Mouse (Mus musculus) hindbrain, postnatal 0 days (tissue): Measurements from ENCODE around the gene Prkch. TPM values are rescaled to one million over a fixed set of nuclear protein-coding genes. Genes with fewer than 3 reads are reported as not detected.

Experiments used
- ATAC-seq: fragments of 200-750 bp; cut with Nextera tagmentation; 2 replicates; pipeline ENCODE4 v1.8.0; 2017; ENCODE audit warnings: mild to moderate bottlenecking, moderate TSS enrichment, moderate library complexity
- DNase-seq: peaks from one replicate; pipeline ENCODE4 v3.0.0-alpha.2; 2015; ENCODE audit warnings: low spot score
- H3K27ac ChIP-seq: fragments of 300-500 bp; sonication (generic); 2 replicates; pipeline ENCODE4 v1.5.1; 2014; ENCODE audit warnings: mild to moderate bottlenecking
- H3K27me3 ChIP-seq: fragments of 300-500 bp; sonication (generic); 2 replicates; pipeline ENCODE4 v1.6.1; 2014; ENCODE audit warnings: low read length, mixed read lengths; ENCODE audit not compliant: insufficient read depth
- H3K36me3 ChIP-seq: fragments of 300-500 bp; sonication (generic); 2 replicates; pipeline ENCODE4 v1.6.1; 2014; ENCODE audit warnings: low read length, mixed read lengths; ENCODE audit not compliant: insufficient read depth
- H3K4me1 ChIP-seq: fragments of 300-500 bp; sonication (generic); 2 replicates; pipeline ENCODE4 v1.6.1; 2014; ENCODE audit warnings: antibody characterized with exemption, low read length, mixed read lengths; ENCODE audit not compliant: insufficient read depth
- H3K4me2 ChIP-seq: fragments of 300-500 bp; sonication (generic); 2 replicates; pipeline ENCODE4 v1.6.1; 2014; ENCODE audit warnings: low read depth, mild to moderate bottlenecking, low read length, moderate library complexity, mixed read lengths
- H3K4me3 ChIP-seq: fragments of 300-500 bp; sonication (generic); 2 replicates; pipeline ENCODE4 v1.5.1; 2014; ENCODE audit warnings: low read length
- H3K9ac ChIP-seq: fragments of 300-500 bp; sonication (generic); replicated peaks from 2 replicates; pipeline ENCODE4 v1.6.1; 2014; ENCODE audit warnings: mild to moderate bottlenecking, low read length, moderate library complexity, mixed read lengths
- H3K9me3 ChIP-seq: fragments of 300-500 bp; sonication (generic); 2 replicates; pipeline ENCODE4 v1.6.1; 2016; ENCODE audit warnings: low read length, mixed read lengths
- CTCF ChIP-seq: IDR thresholded peaks from 2 replicates; pipeline ENCODE4 v1.5.1; 2016; ENCODE audit warnings: antibody characterized with exemption, control low read depth, low read depth
- WGBS: fragments of 180-500 bp; shearing (Covaris S2); extraction: QIAGEN DNeasy Blood & Tissue Kit; methylation state at CpG from one replicate; pipeline ENCODE4 v1.1.7; 2014; 5-methylcytosine and 5-hydroxymethylcytosine counted together
- polyA plus RNA-seq: library from polyadenylated mRNA; unstranded; fragments of >200 nt; fragmentation: Nextera tagmentation; extraction: Ambion mirVana; gene quantifications from 2 replicates; pipeline ENCODE4 v1.2.1, GENCODE M21; 2015
- total RNA-seq: library from RNA; depleted of rRNA; stranded (reverse); fragments of >200 nt; gene quantifications from 2 replicates; pipeline ENCODE4 v1.2.3, GENCODE M21; 2014

Prkch gene
- total and polyA plus RNA-seq, 2 experiments from 2014 or later = 6.1 to 16.1 TPM

DNA sequence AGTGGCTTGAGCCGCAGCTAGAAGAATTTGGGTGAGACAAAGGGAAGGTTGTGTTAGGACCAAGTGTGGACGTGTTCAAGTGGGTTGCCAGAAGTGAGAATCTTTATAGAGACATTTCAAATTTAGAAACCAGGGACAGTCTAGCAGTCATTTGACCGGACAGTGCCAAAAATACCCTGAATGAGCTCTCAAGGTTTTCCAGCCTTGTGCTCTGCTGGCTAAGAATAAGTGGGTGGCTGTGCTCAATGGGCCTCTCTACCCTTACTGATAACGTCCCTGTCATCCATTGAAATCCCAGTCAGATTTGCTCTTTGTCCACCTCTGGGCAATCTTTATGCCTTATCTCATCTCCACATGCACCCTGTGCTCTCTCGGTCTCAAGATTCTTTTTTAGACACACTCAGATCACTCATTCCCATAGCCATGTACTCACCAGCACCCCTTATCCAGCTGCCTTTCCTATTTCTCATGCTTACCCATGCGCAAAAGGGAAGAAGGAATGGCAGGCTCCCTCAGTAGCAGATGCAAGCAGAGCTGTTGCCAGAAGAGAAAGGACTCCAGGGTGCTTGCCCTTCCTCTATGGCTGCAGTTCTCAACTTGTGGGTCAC is 196.9 kb downstream of the Prkch start:
- H3K36me3 ChIP-seq = no peaks in the 10 kb centered on the region
- no peak for TF ChIP-seq CTCF
- no peak overlapping the region for H3K4me3 ChIP-seq
- H3K27me3 ChIP-seq = no peaks in the 10 kb centered on the region
- H3K9me3 ChIP-seq = no peaks in the 10 kb centered on the region
- 87% methylated on average over 6 of the region's 6 CpGs for WGBS
- peaks cover 2% of the 10 kb centered on the region; the same call in 1 of the 2 replicates for H3K4me1 ChIP-seq
- H3K27ac ChIP-seq = no peak overlapping the region
- ATAC-seq (no peak), DNase-seq (no peak)
- H3K4me2 ChIP-seq = no peak overlapping the region
- no peak overlapping the region for H3K9ac ChIP-seq

DNA sequence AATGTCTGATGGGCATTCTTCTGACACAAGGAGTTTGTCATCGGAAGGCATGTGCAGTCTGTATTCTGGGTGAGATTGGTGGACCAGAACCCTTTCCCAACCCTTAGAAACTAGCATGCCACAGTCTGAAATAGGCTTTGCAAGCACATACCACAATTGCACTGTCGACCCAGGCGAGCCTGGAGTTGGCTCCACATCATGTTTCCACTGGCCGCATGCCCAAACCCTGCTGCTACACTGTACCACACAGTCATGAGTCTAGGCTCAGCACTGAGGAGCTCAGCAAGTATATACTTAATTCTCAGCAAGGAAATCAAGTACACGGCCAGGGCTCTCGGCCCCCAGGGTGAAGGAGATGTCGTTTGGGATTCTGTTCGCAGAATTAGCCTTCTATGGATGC is 202.3 kb downstream of the Prkch start:
- no peaks in the 10 kb centered on the region for H3K27me3 ChIP-seq
- H3K27ac ChIP-seq = no peak overlapping the region
- ATAC-seq = peak; percentile 77
- no peak overlapping the region for H3K4me3 ChIP-seq
- H3K9me3 ChIP-seq = no peaks in the 10 kb centered on the region
- WGBS = 42% methylated on average over 8 of the region's 8 CpGs
- peak; percentile 84 for DNase-seq
- H3K9ac ChIP-seq = no peak overlapping the region
- H3K4me1 ChIP-seq = peaks cover 8% of the 10 kb centered on the region; the same call in 1 of the 2 replicates
- TF ChIP-seq CTCF = no peak
- H3K4me2 ChIP-seq = no peak overlapping the region
- H3K36me3 ChIP-seq = no peaks in the 10 kb centered on the region

DNA sequence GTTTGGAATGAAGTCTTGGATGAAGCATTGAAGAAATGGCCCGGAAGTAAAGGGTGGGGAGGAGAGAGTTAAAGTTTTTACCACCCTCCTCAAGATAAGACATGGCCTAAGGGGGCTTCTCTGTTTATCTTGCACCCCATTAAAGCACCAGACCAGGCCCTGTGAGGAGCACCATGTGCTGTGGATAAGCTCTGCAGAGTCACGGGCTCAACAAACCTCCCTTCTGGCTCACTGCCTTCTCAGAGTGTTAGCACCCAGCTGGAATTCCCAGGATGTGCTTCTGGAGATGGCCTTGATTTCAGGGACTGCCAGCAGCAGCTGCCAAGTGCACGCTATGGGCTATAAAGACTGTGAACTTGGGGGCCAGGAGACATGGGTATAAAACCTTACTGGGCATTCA is 204.3 kb downstream of the Prkch start:
- Histone ChIP-seq H3K9me3 (no peaks in the 10 kb centered on the region), H3K4me3 (no peak overlapping the region), H3K4me2 (no peak overlapping the region), H3K4me1 (peaks cover 13% of the 10 kb centered on the region), H3K9ac (no peak overlapping the region), H3K27me3 (no peaks in the 10 kb centered on the region), H3K27ac (no peak overlapping the region), H3K36me3 (no peaks in the 10 kb centered on the region)
- 52% methylated on average over 3 of the region's 3 CpGs for WGBS
- no peak for DNase-seq
- TF ChIP-seq CTCF = no peak
- ATAC-seq = no peak

DNA sequence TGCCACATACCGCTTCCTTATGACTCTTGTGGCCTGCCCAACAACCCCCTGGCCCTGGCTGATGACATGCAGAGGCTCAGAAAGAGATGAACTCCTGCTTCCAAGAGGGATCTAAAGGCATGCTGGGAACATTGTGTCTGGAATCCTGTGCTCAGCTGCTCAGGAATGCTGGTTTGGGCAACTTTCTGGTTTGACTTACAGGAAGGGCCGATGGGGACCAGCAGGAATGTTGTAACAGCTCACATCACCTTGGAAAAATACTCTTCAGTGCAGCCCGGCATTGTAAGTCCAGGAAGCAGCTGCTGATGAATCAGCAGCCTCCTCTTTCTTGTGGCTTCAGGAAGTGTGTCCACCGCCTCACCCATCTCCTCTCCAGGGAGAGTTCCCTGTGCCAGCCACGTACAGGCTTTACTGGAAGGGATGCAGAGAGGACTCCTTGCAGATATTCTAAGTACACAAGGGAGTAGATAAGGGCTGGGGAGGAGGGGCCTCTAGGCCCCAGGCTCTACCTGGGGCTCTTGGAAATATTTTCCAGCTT is 206.0 kb downstream of the Prkch start:
- no peaks in the 10 kb centered on the region for H3K27me3 ChIP-seq
- H3K4me3 ChIP-seq = no peak overlapping the region
- no peaks in the 10 kb centered on the region for H3K36me3 ChIP-seq
- 79% methylated on average over 5 of the region's 5 CpGs for WGBS
- DNase-seq = no peak
- H3K4me1 ChIP-seq = peaks cover 23% of the 10 kb centered on the region
- no peaks in the 10 kb centered on the region for H3K9me3 ChIP-seq
- H3K4me2 ChIP-seq = no peak overlapping the region
- TF ChIP-seq CTCF = no peak
- no peak overlapping the region for H3K9ac ChIP-seq
- no peak for ATAC-seq
- H3K27ac ChIP-seq = 0 out of 2 replicates have a peak overlapping the region, but pooled peaks have one; percentile 26

DNA sequence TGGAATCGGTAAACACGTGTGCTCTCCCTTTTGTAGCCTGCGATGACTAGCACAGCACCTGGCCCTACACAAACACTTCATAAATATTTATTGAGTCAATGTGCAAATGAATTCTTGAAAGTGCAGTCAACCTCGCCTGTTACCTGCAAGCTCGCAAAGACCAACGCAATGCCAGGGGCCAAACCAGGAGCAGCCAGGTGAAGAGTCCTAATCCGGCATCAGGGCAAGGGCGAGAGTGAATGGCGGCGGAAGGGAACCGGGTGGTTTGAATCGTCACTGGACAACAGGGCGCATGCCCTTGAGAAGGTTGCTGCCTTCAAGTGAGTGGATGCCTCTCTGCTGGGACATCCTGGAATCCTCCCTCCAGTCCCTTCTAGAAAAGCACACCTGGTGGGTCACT is 208.6 kb downstream of the Prkch start:
- no peak for TF ChIP-seq CTCF
- DNase-seq = no peak
- no peak overlapping the region for H3K27ac ChIP-seq
- H3K36me3 ChIP-seq = no peaks in the 10 kb centered on the region
- WGBS = 56% methylated on average over 13 of the region's 13 CpGs
- no peak overlapping the region for H3K4me2 ChIP-seq
- ATAC-seq = no peak
- no peaks in the 10 kb centered on the region for H3K27me3 ChIP-seq
- H3K4me1 ChIP-seq = peaks cover 16% of the 10 kb centered on the region
- H3K4me3 ChIP-seq = no peak overlapping the region
- no peaks in the 10 kb centered on the region for H3K9me3 ChIP-seq
- no peak overlapping the region for H3K9ac ChIP-seq

DNA sequence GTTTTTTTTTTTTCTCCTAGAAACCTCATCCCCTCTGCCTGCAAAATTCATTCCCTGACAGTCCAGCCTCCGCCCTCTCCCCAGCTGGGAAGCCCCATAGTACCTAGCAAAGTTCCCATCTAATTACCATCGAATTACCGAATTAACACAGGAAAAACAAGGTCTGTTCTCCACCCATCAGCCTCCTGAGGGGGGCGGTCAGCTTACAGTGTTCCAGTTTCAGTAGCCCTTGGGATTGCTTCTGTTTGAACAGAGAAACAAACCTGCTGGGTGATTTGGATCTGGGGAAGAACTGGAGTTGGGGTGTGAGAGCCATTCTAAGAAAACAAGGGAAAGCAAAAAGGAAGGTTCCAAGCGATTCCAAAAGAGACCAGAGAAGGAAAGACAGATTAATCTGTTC is 209.1 kb downstream of the Prkch start:
- Histone ChIP-seq H3K9ac (no peak overlapping the region), H3K27me3 (no peaks in the 10 kb centered on the region), H3K4me3 (no peak overlapping the region), H3K4me1 (peaks cover 16% of the 10 kb centered on the region), H3K9me3 (no peaks in the 10 kb centered on the region), H3K36me3 (no peaks in the 10 kb centered on the region), H3K27ac (peak overlapping the region; percentile 56; the same call in 1 of the 2 replicates), H3K4me2 (peak overlapping the region; percentile 37; the same call in 1 of the 2 replicates)
- peak; percentile 35; the same call in 1 of the 2 replicates for ATAC-seq
- DNase-seq = no peak
- 15% methylated on average over 5 of the region's 5 CpGs for WGBS
- TF ChIP-seq CTCF = no peak
